Mouse (Mus musculus) thymus, postnatal 10 days (tissue): ENCODE measurements around the gene Angptl4.
"Not testable (repeated sequence)": the region's sequence is repeated elsewhere in the genome, so short reads cannot be mapped to it uniquely, and the experiment has no call there.

Experiments used
- DNase-seq, 2 experiments: peaks; one replicate each; pipeline ENCODE4 v3.0.0; 2021; ENCODE audit warnings: low spot score in 2 of 2

The Angptl4 gene

GRCm38 (mm10) chr17:33756108-33756790 is 25.4 kb downstream of the Angptl4 start:
- no peak for DNase-seq

DNA sequence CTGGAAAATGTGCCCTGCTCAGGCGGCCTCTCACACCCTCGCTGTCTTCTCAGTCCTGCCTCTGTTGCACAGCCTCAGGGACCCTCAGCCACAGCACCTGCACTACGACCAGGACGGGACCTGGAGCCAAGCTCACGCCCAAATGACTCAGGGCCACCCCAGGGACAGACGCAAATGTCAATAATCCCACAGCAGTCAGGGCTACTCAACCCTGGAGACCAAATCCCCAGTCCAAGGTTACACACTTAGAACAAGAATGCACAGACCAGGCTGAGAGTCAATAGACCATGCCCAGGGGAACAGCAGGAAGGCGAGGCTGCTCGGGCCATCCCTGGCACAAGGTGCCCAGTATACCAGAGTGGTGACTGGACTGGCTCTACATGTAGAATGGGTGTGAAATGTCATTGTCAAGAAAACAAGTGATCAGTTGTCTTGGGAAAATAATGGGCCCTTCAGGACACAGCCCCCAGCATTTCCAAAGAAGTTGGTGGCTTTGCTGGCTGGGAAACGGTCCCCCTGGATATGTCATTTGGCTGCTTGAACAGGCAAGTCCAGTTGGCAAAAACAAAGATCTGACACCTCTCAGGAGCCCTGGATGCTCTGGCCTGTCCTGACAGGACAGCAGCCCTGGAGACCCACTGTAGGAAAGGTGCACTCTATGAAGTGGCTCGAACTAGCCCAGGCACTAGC is 26.1 kb downstream of the Angptl4 start:
- DNase-seq, result no peak

GRCm38 (mm10) chr17:33754656-33755055 is 27.0 kb downstream of the Angptl4 start:
- DNase-seq, result no peak

GRCm38 (mm10) chr17:33752297-33752696 is 29.3 kb downstream of the Angptl4 start:
- no peak for DNase-seq

- DNase-seq, result no peak
Measured at GRCm38 (mm10) chr17:33751181-33751580, 30.4 kb downstream of the Angptl4 start.

- DNase-seq, result no peak
Measured at GRCm38 (mm10) chr17:33749451-33749850, 32.2 kb downstream of the Angptl4 start.

DNA sequence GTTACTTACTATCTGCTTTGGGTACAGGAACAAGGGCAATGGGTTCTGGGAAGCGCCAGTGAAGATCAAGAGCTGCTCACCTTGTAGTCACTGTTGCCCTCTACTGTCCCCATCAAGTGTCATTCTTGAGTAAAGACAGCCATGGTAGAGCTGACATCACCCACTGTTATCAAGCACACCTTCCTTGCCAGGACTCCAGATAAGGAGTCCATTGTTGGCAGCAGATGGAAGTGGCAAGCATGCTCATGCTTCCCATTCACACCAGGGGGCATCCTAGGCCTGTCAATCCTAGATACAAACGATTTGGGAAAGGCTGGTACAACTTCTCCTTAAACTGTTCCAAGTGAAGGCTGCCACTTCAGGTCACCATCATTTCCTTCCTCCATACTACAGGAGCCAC is 35.6 kb downstream of the Angptl4 start:
- DNase-seq, result no peak

GRCm38 (mm10) chr17:33744686-33745384 is 36.8 kb downstream of the Angptl4 start:
- no peak for DNase-seq

DNA sequence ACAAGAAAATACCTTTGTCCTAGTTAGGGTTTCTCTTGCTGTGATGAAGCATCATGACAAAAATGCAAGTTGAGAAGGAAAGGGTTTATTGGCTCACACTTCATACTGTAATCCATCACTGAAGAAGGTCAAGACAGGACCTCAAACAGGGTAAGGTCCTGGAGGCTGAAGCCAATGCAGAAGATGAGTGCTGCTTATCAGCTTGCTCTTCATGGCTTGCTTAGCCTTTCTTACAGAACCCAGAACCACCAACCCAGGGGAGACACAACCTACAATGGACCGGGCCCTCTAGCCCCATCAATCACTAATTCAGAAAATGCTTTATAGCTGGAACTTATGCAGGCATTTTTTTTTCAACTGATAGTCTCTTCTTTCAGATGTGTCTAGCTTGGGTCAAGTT is 39.2 kb downstream of the Angptl4 start:
- DNase-seq, result no peak

GRCm38 (mm10) chr17:33733526-33733925 is 48.1 kb downstream of the Angptl4 start:
- not testable (repeated sequence) for DNase-seq

DNA sequence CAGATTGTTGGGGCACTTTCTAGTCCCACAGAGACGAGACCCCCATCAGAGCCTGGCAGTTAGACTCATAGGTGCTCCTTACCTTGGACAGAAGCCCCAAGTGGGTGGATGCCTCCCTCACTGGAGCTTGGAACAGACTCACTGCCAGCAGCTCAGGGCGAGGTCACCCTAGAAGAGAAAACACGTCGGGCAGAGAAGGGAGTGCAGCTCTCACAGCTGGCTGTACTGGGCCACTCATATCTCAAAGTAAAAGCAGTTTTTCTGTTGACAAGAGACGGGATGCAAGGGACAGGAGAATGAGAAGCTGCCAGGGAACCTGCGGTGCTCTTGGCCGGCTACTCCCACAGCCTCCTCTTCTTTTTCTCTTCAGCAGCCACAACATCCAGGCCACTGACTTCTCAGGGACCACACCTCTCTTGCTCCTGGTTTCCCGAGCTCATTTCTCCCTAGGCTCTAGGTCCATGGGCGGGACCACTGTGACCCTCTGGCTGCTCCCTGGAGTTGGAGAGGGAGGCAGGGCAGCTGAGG is 49.0 kb downstream of the Angptl4 start:
- DNase-seq, result not testable (repeated sequence)

GRCm38 (mm10) chr17:33729215-33729614 is 52.4 kb downstream of the Angptl4 start:
- no peak for DNase-seq

DNA sequence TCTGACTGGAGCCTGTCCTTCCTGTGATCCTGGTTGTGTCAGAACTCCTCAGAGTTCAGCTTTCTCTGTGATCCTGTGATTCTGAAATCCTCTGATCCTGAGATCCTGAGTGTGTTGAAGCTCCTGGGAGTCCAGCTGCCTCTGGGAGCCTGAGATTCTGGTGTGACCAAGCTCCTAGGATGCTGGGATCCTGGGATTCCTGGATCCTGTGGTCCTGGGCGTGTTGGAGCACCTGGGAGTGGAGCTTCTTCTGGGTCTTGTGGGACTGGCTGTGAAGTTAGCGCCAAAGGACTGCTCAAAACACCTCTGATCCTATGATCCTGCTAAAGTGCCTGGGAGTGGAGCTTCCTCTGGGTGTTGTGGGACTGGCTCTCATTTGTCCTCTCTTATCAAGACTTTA is 53.2 kb downstream of the Angptl4 start:
- DNase-seq, result no peak
